19 mouse cellular contexts compared by ENCODE assay signal in genomic region chr3:120946906-120947305, GRCm38 (mm10).
DNase-seq lines count a peak whose midpoint lies in the region; ATAC-seq lines count a peak whose summit lies in the region.
"Had no signal": no experiment of that assay in that cellular context is flagged by ENCODE, and none has a peak within 500 bp of the region (broad histone marks: within the 10 kb centered on the region; RNA-seq: fewer than 3 reads in every experiment).

No protein-coding gene starts in this region.

- intact Hi-C loops in left cerebral cortex, postnatal 4 days (cut with DNase I) = no loop called here
- intact Hi-C loops in left cerebral cortex, postnatal 36 days (cut with DNase I) = no loop called here

- ATAC-seq in cerebellum, adult (ENCODE audit: insufficient number of reproducible peaks, low FRiP score, low TSS enrichment) = peak; percentile 97
- ATAC-seq: activated CD4-positive, CD25-positive, alpha-beta regulatory T cell, adult 4 months; forebrain, embryonic 15.5 days; intestine, postnatal 0 days had no signal

- DNase-seq in cerebellum, postnatal 4 days (ENCODE audit: low spot score in 2 of 2) = no peak
- peak; percentile 16 for DNase-seq in left cerebral cortex, postnatal 4 days
- DNase-seq in left cerebral cortex, postnatal 36 days (ENCODE audit: low spot score in 2 of 2) = no peak
- DNase-seq in cerebellum, adult 9-11 months = peak; percentile 92
- peak; percentile 5 for DNase-seq in telencephalon, adult 2 months (ENCODE audit: low read depth, low spot score)
- DNase-seq in kidney, postnatal 36 days = no peak
- DNase-seq in urinary bladder, adult 18-20 months (ENCODE audit: low spot score in 2 of 2) = no peak
- DNase-seq: adrenal gland, adult 8-10 months; gastrocnemius, postnatal 10 days; heart, postnatal 36 days; kidney, postnatal 14 days; lung, embryonic 14.5 days; lung, postnatal 14 days; midbrain, embryonic 14.5 days; right cerebral cortex, postnatal 14 days had no signal

Comparison
In these comparisons a context has a peak if more than half of its experiments do, and no peak if none do; other contexts are left out.
1. DNase-seq: peak in left cerebral cortex, postnatal 4 days (single experiment), cerebellum, adult 9-11 months (single experiment) and telencephalon, adult 2 months (single experiment); none in cerebellum, postnatal 4 days (0 of 2), left cerebral cortex, postnatal 36 days (0 of 2), kidney, postnatal 36 days (0 of 2) and urinary bladder, adult 18-20 months (0 of 2).